Mouse (Mus musculus) embryo, embryonic 10 days (tissue): ENCODE data around the gene Tmprss6.

ENCODE experiments used
- DNase-seq: peaks from one replicate; pipeline ENCODE4 v3.0.0-alpha.2; 2015; ENCODE audit warnings: low spot score

Gene Tmprss6

DNA sequence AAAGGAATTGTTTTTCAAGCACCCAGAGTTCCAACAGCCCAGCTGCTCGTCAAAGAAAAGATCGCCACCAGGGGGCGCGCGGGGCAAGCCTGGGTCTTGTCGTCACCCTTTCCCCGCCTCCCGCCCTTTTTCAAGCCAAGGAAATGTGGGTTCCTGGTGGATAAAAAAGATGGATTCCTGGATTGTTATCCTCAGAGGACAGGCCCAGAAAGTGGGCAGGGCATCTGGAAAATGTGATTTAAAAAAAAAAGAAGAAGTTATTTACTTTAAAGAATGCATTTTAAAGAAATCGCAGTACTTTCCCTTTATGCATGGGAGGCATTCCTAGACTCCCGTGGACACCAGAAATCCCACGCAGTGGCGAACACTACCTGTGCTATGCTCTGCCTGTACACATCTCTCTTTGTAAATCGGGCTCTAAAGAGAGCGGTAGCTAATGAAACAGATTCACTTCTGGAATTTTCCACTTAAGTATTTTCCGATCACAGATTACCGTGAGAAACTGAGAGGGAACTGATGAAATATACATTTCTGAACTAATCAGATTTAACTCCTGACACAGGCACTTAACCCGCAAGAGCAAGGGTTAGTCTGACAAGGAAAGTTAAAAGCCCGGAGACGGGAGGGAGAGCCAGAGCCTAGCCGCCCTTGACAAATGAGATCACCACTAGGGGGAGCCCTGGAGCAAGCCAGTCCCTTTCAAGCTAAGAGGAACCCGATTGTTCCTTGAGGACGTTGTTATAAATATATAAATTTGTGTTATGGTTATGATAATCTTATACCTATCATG, 20.5 kb downstream of the Tmprss6 start:
- peak; percentile 94 for DNase-seq

DNA sequence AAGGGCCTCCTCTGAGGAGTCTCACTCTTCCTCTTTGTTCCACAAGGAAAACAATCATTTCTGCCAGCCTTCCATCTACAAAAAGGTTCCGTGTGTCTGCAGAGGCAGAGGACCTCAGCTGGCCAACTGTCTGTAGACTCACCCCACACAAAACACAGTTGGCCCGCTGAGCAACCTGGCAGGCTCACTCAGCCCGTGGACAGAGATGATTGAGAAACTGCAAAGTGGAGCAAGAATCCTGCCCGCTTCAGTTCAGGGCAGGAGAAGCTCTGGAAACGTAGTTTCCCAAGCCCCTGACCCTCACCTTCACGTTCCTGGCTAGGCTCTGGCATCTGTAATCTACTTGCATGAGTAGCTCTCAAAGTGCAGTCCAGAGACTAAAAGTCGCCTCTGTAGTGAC, 21.3 kb downstream of the Tmprss6 start:
- DNase-seq = no peak

DNA sequence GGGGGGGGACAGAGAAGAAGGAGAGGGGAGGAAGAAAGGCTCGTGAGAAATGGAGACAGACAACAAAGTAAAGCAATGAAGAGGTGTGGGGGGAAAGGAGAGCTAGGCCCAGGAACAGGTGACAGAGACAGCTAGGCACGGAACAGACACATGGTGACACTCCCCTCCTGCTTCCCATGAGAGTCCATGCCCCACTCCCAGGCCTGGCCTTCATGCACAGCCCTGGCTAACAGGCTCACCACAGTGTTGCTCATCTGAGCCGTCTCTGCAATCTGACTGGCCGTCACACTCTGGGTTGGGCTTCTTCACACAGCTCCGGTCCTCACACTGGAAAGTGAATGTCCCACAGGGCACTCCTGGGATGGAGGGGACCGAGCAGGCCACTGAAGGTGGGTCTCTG, 24.6 kb downstream of the Tmprss6 start:
- DNase-seq = no peak

DNA sequence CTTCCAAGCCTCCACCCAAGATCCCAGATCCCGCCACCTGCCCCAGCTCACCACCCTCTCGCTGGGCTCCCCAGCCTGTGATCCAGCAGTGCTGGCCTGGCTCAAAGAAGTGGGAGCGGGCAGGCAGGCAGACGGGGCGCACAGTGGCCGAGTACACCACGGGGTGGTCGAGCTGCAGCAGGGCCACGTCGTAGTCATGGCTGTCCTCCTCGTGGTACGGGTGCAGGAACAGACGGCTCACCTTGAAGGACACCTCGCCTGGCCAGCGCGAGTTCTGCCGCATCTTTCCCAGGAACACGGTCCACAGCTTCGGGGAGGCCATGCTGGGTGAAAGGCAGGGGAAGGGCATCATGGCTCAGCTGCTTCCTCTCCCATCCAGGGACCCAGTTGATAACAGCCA, 26.2 kb downstream of the Tmprss6 start:
- no peak for DNase-seq

DNA sequence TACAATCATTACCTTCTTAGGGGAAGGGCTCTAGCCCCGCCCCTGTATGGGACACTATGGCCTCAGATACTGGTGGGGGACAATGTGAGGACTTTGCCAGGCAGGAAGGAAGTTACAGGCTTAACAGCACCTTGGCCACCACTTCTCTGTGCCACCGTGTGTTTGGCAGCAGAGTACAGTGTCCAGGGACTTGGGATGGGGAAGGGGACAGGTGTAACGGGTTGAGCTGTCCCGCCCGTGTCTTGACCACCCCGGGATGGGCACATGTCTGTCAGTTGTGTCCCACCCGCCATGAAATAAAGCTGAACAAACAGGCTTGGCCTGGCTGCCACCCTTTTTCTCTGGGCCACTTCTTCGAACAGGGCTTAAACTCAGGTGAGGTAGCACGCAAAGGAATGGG, 29.5 kb downstream of the Tmprss6 start:
- no peak for DNase-seq

DNA sequence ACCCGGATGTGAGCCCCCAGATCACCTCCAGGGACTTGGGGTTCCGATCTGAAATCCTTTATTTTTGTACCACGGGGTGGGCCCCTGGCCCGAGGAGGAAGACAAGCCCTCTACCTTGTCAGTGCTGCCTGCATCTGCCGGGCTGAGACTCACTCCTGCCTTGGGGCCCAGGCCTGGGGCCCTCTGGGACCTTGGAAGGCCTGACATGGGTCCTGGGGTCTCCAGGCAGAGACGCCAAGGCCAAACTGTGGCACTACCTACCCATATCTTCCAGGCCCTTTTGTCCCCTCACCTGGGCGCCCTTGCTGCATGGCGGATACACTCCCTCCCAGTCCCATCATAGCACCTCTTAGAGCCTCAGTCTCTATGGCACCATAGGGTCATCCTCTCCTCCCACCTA, 29.9 kb downstream of the Tmprss6 start:
- DNase-seq = no peak

DNA sequence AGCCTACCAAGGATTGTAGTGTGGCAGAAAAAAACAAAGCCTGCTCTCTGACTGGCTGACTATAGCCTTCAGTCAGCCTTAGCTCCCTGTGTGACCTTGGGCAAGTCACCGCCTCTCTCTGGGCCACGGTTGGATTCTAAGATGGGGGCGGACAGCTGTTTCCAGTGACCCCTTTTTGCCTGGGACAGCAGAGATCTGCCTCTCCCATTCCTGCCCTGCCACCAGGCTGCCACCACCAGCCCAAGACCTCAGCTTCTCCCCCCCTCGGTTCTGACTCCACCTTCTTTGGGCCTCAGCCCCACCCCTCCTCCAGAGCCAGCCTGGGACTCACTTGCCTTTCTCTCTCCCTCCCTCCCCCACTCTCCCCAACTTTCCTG, 30.4 kb downstream of the Tmprss6 start:
- DNase-seq = no peak

DNA sequence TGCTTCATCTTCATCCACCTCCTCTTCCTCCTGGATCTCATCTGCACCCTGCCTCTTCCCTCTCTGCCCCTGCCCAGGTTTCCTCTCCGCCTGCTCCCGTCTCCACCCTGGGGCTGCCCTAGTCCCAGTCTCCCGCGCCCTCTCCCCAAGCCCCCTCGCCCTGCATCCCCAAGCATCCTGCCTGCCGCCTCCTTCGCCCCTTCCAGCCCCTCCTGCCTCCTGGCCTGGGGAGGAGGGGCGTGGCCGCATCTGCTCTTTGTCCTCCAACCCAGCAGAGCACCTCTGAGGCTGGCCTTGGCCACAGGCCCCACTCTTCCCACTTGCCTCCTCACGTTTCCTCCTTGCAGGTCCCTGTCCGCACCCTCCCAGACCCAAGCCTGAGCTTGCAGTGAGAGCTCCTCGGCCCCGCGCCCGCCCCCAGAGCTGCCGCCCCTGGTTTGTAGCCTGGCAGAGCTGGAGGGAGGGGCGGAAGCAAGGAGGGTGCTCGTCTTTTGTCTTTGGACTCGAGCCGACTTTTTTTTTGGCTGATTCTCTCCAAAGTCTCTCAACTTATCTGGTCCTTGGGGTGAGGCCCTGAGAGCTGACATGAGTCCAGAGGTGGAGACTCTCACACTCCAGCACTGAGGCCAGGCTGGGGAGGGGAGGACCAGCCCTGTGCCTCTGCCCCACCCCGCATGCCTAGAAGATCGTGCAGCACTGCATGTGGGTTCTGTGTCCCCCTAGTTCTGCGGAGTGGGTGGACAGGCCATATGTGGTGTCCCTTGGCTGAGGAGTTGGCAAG, 31.0 kb downstream of the Tmprss6 start:
- peak; percentile 66 for DNase-seq

DNA sequence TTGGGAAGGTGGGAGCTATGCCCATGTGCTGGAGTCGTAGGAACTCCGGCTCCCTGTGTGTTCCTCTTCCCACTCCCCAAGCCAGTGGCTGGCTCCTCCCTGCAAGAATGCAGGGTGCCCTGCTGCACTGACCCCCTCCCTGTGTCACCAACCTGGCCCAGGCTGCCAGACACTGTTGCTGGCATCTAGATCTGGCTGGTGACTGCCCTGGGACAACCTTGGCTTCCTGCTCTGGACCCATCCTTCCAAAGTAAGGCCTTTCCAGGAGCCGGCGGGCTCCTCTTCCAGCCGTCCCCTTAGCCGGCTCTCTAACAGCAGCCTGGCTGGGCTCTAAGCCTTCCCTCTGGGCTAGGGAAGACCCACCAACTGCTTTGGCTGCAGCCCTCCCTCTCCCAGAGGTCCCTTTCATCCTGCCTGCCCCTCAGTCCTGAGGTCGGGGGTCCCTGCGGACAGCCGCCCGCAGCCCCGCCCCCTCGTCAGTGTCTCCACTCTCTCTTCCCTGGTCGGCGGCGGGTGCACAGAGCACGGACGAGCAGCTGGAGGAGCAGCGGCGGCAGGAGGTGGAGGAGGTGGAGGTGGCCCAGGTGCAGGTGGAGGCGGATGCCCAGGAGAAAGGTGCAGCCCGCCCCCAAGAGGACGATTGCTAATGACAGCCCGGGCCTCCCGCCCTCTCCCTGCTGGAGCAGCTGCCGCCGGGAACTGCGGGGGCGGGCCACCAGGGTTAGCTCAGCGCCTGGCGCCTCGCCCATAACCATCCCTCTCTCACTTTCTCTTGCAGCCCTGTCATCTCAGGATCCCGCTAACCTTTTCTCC, 31.8 kb downstream of the Tmprss6 start:
- DNase-seq = peak; percentile 69

DNA sequence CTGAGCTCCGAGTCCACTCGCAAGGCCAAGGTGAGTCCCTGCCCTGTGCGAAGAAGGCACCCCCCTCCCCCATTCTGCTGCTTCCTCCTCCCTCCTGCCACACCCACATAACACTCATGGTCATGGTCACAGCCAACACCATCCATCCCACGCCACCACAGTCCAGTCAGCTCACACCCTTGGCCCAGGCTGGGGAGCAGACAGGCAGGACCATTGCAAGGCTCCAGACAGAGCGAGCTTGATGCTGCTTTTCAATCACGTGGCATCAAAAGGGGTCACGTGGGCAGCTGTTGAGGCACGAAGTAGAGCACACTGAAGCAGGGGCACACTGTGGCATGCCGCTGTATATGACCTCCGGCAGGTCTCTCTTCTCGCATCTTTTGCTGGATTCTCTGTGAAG, 32.8 kb downstream of the Tmprss6 start:
- DNase-seq = no peak

DNA sequence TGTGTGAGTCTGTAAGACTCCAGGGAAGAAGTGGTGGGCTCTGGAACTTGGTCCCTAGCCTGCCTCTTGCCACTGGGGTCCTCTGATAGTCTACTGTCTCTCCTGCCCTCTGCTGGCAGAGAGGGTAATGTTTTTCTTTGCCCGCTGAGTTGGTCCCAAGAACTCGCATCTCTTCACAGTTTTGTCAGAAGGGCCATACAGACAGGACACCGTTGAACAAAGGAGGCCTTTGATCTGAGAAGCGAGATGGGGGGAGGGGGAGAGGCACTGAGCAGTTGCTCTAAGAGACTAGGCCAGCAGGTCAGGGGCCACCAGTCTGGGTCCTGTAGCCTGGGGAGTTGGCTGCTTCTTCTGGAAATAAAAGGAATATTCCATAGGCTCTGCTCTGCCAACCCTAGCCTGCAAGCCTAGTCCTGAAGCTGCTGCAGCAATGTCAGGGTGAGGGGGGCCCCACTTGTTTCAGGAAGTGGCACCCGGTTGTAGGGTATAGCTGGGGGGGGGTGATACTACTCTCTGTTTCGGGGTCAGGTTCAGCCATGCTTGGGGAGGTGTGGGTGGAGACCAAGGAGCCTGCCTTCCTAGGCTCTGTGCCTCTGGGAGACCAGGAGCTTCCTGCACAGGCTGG, 33.4 kb downstream of the Tmprss6 start:
- peak; percentile 83 for DNase-seq

DNA sequence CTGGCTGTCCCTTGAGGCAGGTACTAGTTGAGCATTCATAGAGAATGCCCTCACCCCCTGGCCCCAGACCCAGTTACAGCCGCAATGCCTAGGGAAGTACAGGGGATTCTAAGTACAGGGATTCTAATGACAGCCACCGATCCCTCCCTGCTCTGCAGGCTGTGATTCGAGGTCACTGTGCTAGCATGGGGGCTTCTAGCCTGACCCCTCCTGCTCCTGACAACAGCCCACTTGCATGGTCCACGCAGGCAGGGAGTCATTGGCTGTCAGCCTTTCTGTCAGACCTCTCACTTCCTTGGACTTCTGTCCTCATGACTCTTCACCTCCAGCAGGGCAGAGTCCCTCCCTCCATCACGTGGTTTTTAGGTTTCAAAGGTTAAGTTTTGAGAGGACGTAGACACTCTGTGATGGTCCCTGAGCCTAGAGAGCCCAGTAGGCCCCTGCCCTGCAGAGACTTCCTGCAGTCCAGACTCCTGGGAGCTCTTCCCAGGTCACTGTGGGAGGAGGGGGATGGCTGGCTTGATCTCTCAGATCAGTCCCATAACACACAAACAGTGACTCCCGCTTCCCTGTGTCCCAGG, 36.8 kb downstream of the Tmprss6 start:
- DNase-seq = no peak

DNA sequence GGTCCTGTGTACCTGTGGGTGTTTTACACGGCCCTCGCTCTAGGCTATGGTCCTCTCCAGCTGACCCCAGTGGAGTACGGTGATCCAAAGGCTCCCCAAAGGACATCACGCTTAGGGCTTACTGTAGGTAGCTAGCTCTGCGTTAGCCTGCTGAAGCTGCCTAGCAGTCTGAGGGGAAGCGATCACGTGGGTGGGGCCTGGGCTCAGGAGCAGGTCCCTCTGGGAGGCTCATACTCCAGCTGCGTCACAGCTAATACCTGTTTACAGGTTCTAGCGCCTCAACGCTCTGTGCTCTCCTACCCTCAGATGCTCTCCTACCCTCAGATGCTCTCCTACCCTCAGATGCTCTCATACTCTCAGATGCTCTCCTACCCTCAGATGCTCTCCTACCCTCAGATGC, 37.6 kb downstream of the Tmprss6 start:
- DNase-seq = no peak

DNA sequence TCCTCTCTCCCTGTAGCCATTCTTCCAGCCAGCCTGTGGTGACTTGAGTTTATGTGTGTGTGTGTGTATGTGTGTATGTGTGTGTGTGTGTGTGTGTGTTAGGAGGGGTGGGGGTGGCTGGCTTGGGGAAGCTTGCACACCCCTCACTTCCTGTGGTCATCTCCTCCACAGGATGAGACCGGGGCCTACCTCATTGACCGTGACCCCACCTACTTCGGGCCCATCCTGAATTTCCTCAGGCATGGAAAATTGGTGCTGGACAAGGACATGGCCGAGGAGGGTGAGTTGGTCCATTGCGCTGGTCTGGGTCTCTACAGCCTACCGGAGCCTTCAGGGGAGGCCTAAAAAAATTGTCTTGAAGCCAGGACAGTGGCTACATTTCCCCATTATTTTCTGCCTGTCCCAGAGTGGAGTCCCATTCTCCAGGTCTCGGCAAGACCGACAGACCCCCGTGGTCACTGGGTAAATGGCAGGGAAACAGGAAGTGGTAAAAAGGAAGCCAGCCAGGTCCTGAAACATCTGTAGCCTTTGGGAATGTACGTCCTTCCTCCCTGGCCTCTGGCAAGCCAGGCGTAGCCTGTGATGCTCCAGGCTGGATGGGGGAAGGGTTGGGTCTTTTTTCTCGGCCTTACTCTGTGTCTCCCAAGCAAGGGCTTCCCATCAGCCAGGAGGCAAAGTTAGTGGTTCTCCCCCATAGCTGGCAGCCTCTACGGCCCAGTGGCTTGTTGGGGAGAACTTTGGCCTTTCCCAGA, 38.4 kb downstream of the Tmprss6 start:
- DNase-seq = no peak

DNA sequence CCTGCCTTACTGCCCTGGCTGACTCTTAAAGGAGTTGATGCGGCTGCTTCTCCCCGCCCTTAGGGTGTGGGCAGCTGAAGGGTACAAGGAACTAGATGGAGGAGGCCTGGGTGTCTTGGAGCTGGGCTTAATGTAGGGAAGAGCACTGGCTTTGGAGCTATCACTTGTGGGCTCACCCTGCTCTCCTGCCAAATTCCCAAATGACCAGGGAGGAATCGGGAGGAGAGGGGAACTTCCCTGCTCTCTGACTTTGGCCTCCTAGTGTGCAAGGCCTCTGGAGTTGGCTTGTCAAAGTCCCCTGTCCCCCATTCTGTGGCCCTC, 39.3 kb downstream of the Tmprss6 start:
- no peak for DNase-seq

DNA sequence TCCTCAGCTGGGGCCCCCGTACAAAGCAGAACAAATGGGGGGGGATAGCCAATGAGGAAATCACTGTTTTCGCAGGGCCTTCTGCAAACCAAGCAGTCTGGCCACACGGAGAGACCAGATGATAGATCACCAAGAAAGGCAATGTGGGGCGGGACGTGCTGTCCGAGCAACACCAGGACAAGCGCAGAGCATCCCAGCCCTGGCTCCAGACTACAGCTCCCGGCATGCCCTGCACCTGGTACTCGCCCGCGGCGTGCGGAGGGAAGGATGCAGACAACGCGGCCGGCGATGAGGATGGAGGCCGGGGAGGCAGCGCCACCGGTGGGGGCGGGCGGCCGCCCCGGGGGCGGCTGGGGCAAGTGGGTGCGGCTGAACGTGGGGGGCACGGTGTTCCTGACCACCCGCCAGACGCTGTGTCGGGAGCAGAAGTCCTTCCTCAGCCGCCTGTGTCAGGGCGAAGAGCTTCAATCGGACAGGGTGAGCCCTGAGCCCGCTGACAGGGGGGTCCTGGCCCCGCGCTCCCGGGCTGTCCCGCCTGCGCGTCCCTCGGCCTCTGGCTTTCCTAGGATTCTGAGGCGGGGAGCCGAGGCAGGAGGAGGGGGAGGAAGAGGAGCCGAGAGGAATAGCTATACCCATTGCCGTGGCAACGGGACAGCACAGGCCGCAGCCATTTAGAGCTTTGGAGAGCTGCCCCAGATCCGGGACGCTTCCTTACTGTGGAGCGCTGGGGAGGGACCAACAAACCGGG, 39.9 kb downstream of the Tmprss6 start, which contains the start of gene Kctd17:
TSS of gene Kctd17 (plus strand) at position 174 of the 748 bp plus-strand sequence.
- peak; percentile 93 for DNase-seq

DNA sequence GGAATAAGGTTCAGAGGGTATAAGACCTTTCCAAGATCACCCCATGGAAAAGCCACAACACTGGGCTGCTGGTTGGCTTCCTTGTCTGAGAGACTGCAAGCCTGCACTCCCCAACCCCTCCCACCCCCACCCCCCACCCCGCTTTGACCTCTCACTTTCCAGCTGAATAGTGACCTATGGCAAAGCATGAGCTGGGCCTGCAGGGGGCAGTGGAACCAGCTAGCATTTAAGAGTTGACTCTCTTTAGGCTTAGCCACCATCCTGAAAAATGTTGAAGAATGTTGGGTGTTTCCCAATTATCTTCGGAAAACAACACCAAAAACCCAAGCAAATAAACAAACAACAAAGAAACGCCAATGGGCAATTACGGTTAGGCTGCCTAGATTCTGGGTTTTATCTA, 43.2 kb downstream of the Tmprss6 start:
- DNase-seq = no peak

DNA sequence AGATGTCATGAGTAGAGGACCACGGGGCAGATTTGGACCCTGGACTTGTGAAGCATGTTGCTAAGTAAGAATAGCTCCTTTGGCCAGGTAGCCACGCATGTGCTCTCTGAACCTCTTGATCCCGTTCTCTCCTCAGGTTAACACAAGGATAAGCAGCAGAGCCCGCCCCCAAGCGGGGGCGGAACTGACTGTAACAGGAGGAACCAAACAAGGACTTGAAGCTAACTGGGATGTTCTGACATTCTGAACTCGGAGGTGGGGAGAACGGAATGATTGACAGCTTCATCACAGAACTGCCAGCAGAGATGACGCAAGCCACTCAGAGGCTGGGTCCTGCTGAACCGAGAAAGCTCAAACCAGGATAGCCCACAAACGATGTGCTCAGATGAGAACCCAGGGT, 43.9 kb downstream of the Tmprss6 start:
- DNase-seq = no peak

DNA sequence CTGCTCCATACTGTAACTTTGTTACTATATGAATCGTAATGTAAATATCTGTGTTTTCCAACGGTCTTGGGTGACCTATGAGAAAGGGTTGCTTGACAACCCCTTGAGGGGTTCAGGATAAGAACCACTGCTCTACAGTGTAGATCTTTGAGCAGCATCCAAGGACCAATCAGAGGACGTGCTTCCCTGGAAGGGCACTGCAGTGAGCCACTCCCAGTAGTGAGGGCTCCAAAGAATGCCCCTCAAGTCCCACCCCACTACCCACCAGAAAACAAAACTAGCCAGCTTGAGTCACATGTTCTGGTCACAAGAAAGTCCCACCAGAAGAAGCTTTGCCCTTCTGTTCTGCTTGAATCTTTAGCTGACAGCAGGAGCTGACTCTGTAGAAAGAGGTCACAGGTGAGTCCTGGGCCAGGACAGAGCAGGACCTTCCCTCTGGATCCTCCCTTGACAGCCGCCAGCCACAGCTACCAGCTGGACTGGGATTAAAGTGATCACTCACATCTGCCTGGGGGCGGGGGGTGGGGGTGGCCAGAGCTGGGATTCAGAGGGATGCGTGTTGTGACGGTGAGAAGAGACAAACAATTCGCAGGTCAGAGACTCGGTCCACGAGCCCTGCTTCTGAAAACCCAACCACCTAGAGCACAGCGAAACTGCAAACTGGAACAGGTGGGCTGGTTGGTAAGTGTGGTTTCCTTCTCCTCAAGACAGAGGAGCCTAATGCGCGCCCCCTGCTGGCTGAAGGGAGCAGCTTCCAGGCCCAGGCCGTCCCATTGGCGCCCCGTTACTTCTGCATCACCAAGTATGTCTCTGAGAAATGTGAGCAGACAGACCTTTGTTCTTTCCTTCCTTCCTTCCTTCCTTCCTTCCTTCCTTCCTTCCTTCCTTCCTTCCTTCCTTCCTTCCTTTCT, 46.1 kb downstream of the Tmprss6 start:
- DNase-seq = peak; percentile 91
